12 mouse cellular contexts compared by ENCODE assay signal in the genomic region with DNA sequence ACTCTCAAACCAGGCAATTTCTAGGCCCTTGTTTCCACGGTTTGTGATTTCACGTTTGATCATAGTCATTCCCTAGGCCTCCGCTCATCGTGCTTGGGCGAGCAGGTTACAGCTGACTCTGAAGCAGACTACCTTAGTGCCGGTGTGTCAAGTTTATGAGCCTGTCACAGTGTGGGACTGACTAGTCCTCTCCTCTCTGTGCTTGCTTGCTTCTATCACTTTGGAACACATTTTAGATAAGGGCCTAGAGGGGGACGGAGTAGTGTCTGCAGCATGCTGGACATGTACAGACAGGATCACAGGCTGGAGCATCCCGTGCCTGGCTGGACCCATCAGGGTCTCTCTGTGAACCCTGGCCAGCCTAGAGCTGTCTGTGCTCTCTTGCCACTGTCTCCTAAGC. TPM values are rescaled to one million over a fixed set of nuclear protein-coding genes. Genes with fewer than 3 reads are reported as not detected.
A peak's percentile ranks its signal among the peaks of the same experiment; 100 is the strongest.
DNase-seq lines count a peak whose midpoint lies in the region; ATAC-seq and TF ChIP-seq lines count a peak whose summit lies in the region.
"Had no signal": no experiment of that assay in that cellular context is flagged by ENCODE, and none has a peak within 500 bp of the region (broad histone marks: within the 10 kb centered on the region; RNA-seq: fewer than 3 reads in every experiment).

No protein-coding gene starts in this region.

- no peak overlapping the region for H3K4me2 ChIP-seq in limb, embryonic 12.5 days
- H3K4me2 ChIP-seq in liver, postnatal 0 days (ENCODE audit: low read depth, low read length), result peak overlapping the region; percentile 91

- H3K4me1 ChIP-seq in limb, embryonic 12.5 days (replicated peaks), result peaks cover 38% of the 10 kb centered on the region
- H3K4me1 ChIP-seq in limb, embryonic 10.5 days, result peaks cover 37% of the 10 kb centered on the region
- peaks cover 49% of the 10 kb centered on the region for H3K4me1 ChIP-seq in liver, postnatal 0 days (ENCODE audit: insufficient read depth)

- no peaks in the 10 kb centered on the region for H3K27me3 ChIP-seq in limb, embryonic 12.5 days
- no peaks in the 10 kb centered on the region for H3K27me3 ChIP-seq in limb, embryonic 10.5 days (ENCODE audit: low read depth, poor library complexity, severe bottlenecking)
- H3K27me3 ChIP-seq in liver, postnatal 0 days (ENCODE audit: insufficient read depth, low read length), result no peaks in the 10 kb centered on the region

- ATAC-seq in limb, embryonic 12.5 days (ENCODE audit: insufficient number of reproducible peaks, insufficient read depth, low FRiP score, low TSS enrichment, low read depth), result no peak
- peak; percentile 62 for ATAC-seq in erythroblast, adult 5-6 weeks (replicated peaks; ENCODE audit: low FRiP score, poor library complexity, severe bottlenecking)
- peak; percentile 57 for ATAC-seq in liver, postnatal 0 days
- no peak for ATAC-seq in inflammation-experienced regulatory T-cells, adult 6 months
- ATAC-seq: activated CD4-positive, CD25-positive, alpha-beta regulatory T cell, adult 4 months; hindbrain, embryonic 16.5 days had no signal

- DNase-seq in limb, embryonic 10.5 days (ENCODE audit: low spot score), result no peak
- DNase-seq in c-Kit-positive CD71-positive TER-119-negative erythroid progenitor cells, embryonic 14.5 days (ENCODE audit: low read depth), result peak; percentile 54
- no peak for DNase-seq in liver, postnatal 0 days
- no peak for DNase-seq in cerebellum, adult 9-11 months
- DNase-seq: left cerebral cortex, postnatal 4 days; lung, postnatal 36 days had no signal

- H3K4me3 ChIP-seq in limb, embryonic 12.5 days (replicated peaks), result no peak overlapping the region
- no peak overlapping the region for H3K4me3 ChIP-seq in limb, embryonic 10.5 days
- no peak overlapping the region for H3K4me3 ChIP-seq in liver, postnatal 0 days (ENCODE audit: low read depth, low read length)
- H3K4me3 ChIP-seq: layer of hippocampus, adult 2 months had no signal

- H3K36me3 ChIP-seq in limb, embryonic 12.5 days, result peaks cover 9% of the 10 kb centered on the region
- H3K36me3 ChIP-seq in limb, embryonic 10.5 days, result peaks cover 8% of the 10 kb centered on the region
- peaks cover 4% of the 10 kb centered on the region for H3K36me3 ChIP-seq in liver, postnatal 0 days (replicated peaks; ENCODE audit: insufficient read depth, low read length)

- no peak overlapping the region for H3K9ac ChIP-seq in limb, embryonic 12.5 days (replicated peaks)
- peak overlapping the region; percentile 10; the same call in 1 of the 2 replicates for H3K9ac ChIP-seq in liver, postnatal 0 days (replicated peaks)

- no peak for TF ChIP-seq CTCF in liver, postnatal 0 days (IDR thresholded peaks at IDR 0.05; ENCODE audit: low read depth)

- TF ChIP-seq EP300 in liver, postnatal 0 days (IDR thresholded peaks at IDR 0.05; ENCODE audit: low read depth), result peak; percentile 90

- H3K9me3 ChIP-seq in limb, embryonic 12.5 days, result no peaks in the 10 kb centered on the region
- H3K9me3 ChIP-seq in limb, embryonic 10.5 days (replicated peaks), result no peaks in the 10 kb centered on the region
- no peaks in the 10 kb centered on the region for H3K9me3 ChIP-seq in liver, postnatal 0 days (ENCODE audit: low read length)

- 57% methylated on average over 8 of the region's 8 CpGs for WGBS in limb, embryonic 12.5 days
- WGBS in limb, embryonic 10.5 days, result 81% methylated on average over 8 of the region's 8 CpGs
- WGBS in liver, postnatal 0 days (ENCODE audit: insufficient replicate concordance), result 48% methylated on average over 8 of the region's 8 CpGs

- peak overlapping the region; percentile 41; the same call in 1 of the 2 replicates for H3K27ac ChIP-seq in limb, embryonic 12.5 days
- no peak overlapping the region for H3K27ac ChIP-seq in limb, embryonic 10.5 days
- peak overlapping the region; percentile 76 for H3K27ac ChIP-seq in liver, postnatal 0 days (ENCODE audit: low read depth)
- H3K27ac ChIP-seq: layer of hippocampus, adult 2 months had no signal

RNA-seq across cellular contexts. Expression of a gene that starts 9.3 kb away (rescaled TPM):
- 102 and 106 TPM in 2 replicates for polyA plus RNA-seq in limb, embryonic 12.5 days (2016; fragmentation: Nextera tagmentation; extraction: Ambion mirVana)
- 159 and 177 TPM in 2 replicates for polyA plus RNA-seq in limb, embryonic 10.5 days (2016; fragmentation: Nextera tagmentation; extraction: Ambion mirVana)
- total RNA-seq in erythroblast, adult 5-6 weeks (2015; ENCODE audit: low replicate concordance), result 43.5 and 61.5 TPM in 2 replicates
- 71.8 and 77.1 TPM in 2 replicates for total RNA-seq in erythroblast, adult 5-6 weeks (2017; ENCODE audit: low replicate concordance)
- 18.8 and 29.0 TPM in 2 replicates for polyA plus RNA-seq in liver, postnatal 0 days (2015; fragmentation: Nextera tagmentation; extraction: Ambion mirVana)
- 10 to 100 TPM; 57.5 to 62.8 (median 59.3) TPM for polyA plus RNA-seq in inflammation-experienced regulatory T-cells, adult 6 months (2017; shearing (Covaris generic))

Comparison
In these comparisons a context has a peak if more than half of its experiments do, and no peak if none do; other contexts are left out.
1. ATAC-seq: peak in erythroblast, adult 5-6 weeks (single experiment) and liver, postnatal 0 days (single experiment); none in limb, embryonic 12.5 days (single experiment) and inflammation-experienced regulatory T-cells, adult 6 months (single experiment).